Mouse (Mus musculus) bone marrow macrophage, adult 2 months (primary cell): Measurements from ENCODE around the gene Wnt5a.

Experiments used
- CTCF ChIP-seq: IDR thresholded peaks from 2 replicates; pipeline ENCODE4 v1.5.1; 2012; ENCODE audit warnings: low read depth, mild to moderate bottlenecking, low read length, moderate library complexity
- POLR2A ChIP-seq: IDR thresholded peaks from 2 replicates; pipeline ENCODE4 v1.6.1; 2012; ENCODE audit warnings: mild to moderate bottlenecking, low read depth, low read length, borderline replicate concordance

GRCm38 (mm10) chr14:28531531-28531930 lies 27.0 kb downstream of the Wnt5a start:
- TF ChIP-seq CTCF (no peak), POLR2A (no peak)
